Mouse (Mus musculus) layer of hippocampus, postnatal 25 days (tissue): Measurements from ENCODE around the gene Chrna10. TPM values are rescaled to one million over a fixed set of nuclear protein-coding genes. Genes with fewer than 3 reads are reported as not detected.

ENCODE experiments used
- DNase-seq, 2 experiments: peaks; one replicate each; pipeline ENCODE4 v3.0.0; 2022; ENCODE audit warnings: mixed read lengths in 2 of 2, low spot score in 1 of 2; ENCODE audit errors: extremely low spot score in 1 of 2
- total RNA-seq, 2 experiments: library from RNA; stranded (reverse); gene quantifications; 2 replicates each; pipeline ENCODE4 v1.2.3; 2021

Gene Chrna10
- under 1 TPM; 0.10 to 0.19 TPM for total RNA-seq

DNA sequence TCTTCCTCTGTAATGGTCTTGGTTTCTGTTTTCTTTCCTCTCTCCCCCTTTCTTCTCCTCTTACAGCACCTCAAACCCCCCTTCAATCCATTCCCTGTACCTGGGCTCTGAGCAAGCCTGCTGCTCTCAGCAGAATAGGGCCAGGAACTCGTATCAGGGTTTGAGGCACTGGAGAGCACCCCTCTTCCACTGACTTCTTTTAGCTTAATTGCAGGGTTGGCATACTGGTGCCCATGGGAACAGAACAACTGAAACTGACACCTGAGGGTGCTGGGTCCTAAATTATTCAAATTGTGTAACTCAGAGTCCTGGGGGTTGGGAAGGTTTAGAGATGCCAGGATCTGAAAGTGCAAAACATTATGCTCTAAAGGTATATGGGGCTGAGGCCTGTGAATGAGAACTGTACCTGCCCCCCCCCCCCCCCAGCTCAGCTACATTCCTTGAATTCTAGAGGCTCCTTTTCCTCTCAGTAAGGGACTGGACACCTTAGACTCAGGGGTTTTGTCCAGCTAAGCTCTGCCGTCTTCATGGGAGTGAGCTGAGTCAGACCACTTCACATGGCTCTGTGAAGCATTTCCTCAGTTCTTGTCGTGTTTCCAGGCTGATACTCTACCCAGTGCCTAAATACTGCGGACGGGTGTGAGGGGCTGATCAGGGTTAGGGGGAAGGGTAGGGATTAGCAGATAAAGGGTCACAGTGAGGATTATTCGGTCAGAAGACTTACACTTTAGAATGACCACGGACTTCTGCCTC lies at the start of gene Chrna10:
Gene Chrna10, minus strand, starts transcription at position 250 of the 753 bp plus-strand sequence.
- DNase-seq = no peak

DNA sequence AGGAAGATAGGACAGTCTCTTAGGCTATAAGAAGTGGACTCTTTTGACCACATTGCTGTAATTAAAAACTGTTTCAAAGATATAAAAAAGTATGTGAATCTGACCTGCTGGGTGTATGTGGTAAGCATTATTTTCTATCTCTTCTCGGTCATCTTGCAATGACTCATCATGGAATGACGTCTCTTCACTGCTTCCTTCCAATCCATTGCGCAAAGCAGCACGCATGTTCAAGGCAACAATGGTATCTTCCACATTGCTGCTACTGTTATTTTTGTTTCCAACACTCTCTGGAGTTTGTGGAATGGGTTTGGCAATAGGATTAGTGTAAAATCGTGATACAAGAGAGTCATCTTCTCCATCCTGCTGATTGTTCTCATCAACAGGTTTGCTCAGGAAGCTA lies 37.1 kb upstream of the Chrna10 start:
- DNase-seq = no peak

DNA sequence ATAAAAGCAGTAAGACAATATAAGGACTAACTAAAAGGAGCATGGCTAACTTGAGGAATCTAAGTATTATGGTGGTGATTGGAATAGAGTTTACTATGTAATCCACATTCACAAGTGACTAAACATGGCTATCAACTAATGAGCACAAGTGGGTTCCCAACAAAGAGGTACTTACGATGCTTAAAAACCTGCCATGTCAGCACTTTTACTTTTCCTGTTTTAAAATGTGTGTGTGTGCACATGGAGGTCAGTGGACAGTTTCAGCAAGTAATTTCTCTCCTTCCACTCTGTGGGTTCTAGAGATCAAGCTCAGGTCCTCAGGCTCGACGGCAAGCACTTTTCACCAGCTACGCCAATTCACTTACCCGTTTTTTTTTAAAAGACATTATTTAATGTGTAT lies 21.3 kb upstream of the Chrna10 start:
- no peak for DNase-seq

DNA sequence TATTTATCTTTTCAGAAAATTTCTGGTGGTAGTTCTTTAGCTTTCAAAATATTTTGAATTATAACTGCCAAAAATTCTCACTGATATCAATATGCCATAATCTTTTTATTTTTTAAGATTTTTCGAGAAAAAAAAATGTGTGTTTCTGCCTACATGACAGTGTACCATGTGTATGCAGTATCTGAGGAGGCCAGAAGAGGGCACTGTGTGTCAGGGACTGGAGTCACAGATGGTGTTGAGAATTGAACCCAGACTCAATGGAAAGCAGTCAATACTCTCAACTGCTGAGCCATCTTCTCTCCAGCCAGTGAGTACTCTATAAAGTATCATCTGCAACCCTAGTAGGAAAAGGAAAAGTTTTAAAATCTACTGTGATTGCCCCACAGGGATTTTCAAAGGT lies 20.8 kb upstream of the Chrna10 start:
- DNase-seq = peak in 1 of 2 experiments; percentile 33

DNA sequence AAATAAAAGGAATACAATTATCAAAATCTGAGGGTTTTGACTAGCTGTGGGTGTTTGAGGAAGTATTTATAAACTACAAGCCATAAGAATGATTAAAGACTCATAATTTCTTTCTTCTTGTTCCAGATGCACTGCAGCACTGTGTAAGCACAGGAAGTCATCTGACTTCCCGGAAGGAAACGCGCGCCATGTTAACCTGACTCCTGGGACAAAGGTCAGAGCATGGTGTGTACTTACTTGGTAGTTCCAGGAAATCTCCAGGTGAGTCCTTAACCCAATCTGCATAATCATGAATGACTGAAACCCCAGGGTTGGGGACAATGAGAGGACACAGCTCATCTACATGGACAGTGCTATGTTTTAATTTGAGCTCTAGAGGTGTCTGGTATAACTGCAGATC lies 15.8 kb upstream of the Chrna10 start:
- DNase-seq = no peak

DNA sequence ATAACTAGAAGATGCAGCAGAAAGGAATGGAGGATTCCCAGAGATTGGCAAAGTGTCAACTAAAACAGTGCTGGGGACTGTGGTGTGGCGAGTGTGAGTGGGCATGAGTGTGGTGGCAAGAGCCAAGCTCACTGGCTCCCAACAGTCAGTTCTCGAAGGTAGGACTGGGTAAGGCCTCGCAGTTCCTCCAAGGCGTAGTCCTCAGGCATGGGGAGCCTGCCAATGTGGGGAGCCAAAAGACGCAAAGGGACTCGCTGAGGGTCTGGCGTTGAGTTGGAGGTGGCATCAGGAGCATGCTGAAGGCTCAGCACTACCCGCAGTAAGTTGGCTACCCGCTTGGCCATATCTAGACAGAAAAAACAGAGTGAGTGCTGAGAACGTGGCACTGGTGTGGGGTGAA lies 3.7 kb upstream of the Chrna10 start:
- DNase-seq = no peak

DNA sequence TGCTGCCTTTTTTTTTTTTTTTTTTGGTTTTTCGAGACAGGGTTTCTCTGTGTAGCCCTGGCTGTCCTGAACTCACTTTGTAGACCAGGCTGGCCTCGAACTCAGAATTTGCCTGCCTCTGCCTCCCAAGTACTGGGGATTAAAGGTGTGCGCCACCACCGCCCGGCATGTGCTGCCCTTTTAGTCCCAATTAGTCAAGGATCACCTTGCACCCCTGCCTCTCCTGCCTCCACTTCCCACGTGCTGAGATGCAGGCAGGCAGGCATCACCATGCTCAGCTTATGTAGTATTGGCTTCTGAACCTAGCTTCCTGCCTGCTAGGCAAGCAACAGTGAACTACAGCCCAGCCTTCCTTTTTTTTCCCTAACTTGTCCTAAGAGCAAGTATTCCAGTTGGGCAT lies 754 bp upstream of the Chrna10 start:
- DNase-seq = no peak

DNA sequence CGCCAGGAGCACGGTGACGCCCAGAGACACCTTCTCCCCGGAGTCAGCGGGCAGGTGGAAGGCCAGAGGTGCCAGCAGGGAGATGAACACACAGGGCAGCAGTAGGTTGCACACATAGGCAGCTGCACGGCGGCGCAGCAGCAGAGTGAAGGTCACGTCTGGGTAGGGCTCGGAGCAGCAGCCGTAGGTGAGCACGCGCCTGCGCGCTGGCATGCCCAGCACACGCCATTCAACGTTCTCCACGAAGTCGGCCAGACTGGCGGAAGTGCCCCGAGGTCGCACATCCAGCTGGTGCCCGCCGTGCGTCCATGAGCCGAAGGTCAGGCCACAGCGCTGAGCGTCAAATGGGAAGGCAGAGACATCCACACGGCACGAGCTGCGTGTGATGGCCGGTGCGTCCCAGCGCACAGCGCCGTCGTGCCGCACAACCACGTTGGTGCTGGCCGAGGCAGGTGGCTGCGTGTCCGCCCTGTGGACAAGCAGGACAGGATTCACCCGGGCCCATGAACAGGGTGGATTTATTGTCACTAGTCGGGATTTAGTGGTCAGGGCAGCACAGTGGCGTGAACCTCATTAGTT lies 3.4 kb downstream of the Chrna10 start:
- DNase-seq = no peak

DNA sequence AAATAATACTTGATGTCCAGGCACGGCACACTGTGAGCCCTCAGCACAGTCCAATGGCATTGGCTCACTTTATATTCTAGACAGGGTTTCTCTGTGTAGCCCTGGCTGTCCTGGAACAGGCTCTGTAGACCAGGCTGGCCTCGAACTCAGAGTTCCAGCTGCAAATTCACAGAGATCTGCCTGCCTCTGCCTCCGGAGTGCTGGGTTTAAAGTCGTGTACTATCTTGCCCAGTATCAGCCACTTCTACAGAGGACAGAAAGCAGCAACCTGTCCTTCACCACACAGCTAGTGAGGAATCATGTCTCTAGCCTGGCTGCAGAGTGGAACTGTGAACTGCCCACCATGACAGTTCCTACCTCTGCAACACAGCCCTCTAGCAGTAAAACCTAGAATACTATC lies 6.9 kb downstream of the Chrna10 start:
- no peak for DNase-seq

DNA sequence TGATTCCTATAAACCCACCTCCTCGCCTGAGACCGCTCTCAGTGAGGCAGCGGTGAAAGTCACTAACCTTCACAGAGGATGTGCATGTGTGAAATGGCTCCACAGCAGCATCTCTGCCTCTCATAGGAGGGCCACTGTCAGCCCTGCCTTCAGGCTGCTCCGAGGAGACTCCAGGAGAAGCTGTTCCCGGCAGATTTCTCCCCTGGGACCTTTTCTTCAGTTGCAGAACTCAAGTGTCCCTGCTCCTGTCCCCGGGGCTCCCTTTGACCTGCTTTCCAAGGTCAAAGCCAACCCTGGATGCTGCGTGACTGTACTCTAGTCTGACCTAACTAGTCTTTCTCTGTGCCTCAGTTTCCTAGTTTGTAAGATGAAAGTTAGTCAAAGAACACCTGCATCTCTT lies 7.5 kb downstream of the Chrna10 start, which contains the start of gene Art5:
Gene Art5, minus strand, starts transcription at position 319 of the 400 bp plus-strand sequence.
- no peak for DNase-seq

DNA sequence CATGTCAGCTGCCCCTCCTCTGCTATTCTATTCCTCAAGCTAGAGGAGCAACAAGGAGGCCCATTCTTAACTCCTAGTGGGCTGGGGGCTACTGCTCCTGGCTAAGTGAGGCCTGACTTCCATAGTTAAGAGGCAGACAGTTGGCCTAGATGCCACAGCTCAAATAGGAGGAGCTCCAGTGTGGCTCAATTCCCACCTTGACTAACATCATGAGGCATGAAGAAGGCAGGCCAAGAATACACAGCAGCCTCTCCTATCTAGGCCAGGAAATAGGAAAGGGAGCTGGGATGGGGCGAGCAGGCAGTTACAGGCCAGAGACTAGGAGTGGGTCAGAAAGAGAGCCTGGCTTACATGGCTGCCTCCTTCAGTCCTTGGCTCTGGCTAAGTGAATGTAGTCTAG lies 8.4 kb downstream of the Chrna10 start:
- DNase-seq = no peak

DNA sequence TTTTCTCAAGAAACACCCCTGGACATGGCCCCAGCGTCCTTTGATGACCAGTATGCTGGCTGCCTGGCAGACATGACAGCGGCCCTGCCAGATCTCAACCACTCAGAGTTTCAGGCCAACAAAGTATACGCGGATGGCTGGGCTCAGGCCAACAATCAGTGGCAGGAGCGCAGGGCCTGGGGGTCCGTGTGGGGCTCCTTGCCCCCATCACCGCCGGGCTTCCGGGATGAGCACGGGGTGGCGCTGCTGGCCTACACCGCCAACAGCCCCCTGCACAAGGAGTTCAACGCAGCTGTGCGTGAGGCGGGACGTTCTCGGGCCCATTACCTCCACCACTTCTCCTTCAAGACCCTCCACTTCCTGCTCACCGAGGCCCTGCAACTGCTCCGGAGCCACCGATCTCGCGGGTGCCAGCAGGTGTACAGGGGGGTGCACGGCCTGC lies 9.9 kb downstream of the Chrna10 start:
- DNase-seq = no peak

DNA sequence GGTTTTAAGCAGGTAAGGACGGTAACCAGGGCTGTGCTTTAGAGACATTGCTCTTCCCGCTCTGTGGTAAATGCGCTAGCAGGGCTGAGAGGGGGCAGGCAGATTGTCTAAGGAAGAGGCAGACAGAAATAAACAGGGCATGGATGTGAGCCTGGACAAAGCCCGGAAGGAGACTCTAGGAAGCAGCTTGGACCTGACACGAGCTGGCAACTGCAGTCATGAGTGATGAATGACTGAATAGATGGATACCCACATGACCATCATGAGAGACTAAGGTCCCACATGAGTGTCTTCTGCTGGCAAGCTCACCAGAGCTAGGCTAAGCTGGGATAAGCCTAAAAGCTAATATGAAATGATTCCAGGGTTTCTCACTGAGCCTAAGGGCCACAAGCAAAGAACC lies 12.5 kb downstream of the Chrna10 start:
- no peak for DNase-seq

DNA sequence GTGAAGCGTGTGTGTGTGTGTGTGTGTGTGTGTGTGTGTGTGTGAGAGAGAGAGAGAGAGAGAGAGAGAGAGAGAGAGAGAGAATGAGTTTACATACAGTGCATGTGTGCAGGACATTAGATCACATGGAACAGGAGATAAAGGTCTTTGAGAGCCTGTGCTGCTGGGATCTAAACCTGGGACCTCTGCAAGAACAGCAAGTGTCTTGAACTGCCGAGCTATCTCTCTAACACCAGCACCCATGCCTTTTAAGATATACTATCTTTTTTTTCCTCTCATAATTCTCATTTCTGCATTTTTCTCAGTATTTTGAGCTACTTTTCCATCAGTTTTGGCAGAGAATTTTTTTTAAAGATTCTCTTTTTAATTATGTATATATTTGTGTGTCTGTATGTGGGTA lies 13.1 kb downstream of the Chrna10 start:
- DNase-seq = no peak

DNA sequence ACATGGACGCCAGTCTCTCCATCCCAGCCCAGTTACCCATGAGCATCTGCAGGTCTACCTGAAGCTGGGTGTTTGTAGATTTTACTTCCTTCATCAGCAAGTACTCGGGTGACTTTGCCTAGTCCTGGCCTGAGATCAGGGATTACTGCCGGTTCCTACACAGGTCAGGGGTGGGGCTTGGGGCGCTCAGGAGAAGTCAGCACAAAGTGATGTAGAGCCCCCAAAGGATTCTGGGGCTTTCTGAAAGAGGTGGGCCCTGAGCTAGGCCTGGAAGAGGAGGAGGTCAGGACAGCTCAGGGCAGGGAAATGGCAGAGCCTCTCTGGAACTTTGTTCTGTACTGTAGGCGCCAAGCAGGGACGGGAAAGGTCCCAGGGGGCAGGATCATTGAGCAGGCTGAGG lies 13.9 kb downstream of the Chrna10 start:
- no peak for DNase-seq

DNA sequence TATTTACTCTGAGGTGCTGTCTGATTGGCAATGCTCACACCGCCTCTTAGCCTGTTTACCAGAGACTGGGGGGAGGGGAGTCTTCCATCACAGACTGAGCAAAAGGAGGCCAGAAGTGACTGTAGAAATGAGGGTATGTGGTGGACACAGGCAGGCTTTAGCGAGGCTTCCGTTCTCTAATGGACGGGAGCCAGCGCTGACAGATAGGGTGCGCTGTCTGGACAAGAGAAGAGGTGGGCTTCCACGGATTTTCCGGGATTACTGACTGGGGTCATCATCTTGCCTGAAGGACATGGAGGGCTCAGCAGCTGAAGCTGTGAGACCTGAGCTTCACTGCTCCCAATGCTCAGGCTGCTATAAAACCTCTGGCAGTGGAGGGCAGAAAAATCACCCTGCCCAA lies 14.4 kb downstream of the Chrna10 start:
- DNase-seq = no peak

DNA sequence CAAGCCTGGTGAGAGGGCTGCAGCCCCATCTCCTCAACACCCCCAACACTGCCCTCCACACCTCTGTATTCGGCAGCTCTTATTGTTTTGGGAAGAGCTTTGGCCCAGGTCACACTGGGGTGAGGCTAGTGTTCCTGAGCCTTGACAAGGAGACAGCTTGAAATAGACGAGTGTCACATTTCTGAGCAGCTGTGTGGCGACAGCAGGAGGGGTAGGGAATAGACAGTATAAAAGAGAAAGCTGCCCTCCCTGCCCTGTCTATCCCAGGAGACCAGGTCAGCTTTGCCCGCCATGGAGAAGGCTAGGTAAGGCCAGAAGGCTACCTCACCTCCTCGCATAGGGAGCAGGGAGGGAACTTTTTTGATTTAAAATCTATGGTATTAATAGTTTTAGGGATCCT lies 15.1 kb downstream of the Chrna10 start, which contains the start of gene Art1:
Gene Art1, plus strand, starts transcription at position 257 of the 400 bp plus-strand sequence.
- no peak for DNase-seq

DNA sequence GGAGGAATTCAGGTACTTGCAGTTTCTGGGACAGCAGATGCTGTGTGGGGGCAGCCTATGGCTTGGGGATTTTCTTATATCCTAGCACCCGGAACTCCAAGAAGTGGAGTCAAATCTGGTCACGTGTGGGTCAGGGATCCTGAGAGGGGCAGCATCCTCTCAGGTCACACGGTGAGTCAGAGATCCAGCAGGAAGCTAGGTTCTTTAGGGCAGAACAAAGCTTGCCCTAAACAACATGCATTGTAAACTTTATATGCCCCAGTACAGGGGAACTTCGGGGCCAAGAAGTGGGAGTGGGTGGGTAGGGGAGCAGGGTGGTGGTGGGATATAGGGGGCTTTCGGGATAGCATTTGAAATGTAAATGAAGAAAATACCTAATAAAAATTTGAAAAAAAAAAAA lies 15.8 kb downstream of the Chrna10 start:
- DNase-seq = no peak

DNA sequence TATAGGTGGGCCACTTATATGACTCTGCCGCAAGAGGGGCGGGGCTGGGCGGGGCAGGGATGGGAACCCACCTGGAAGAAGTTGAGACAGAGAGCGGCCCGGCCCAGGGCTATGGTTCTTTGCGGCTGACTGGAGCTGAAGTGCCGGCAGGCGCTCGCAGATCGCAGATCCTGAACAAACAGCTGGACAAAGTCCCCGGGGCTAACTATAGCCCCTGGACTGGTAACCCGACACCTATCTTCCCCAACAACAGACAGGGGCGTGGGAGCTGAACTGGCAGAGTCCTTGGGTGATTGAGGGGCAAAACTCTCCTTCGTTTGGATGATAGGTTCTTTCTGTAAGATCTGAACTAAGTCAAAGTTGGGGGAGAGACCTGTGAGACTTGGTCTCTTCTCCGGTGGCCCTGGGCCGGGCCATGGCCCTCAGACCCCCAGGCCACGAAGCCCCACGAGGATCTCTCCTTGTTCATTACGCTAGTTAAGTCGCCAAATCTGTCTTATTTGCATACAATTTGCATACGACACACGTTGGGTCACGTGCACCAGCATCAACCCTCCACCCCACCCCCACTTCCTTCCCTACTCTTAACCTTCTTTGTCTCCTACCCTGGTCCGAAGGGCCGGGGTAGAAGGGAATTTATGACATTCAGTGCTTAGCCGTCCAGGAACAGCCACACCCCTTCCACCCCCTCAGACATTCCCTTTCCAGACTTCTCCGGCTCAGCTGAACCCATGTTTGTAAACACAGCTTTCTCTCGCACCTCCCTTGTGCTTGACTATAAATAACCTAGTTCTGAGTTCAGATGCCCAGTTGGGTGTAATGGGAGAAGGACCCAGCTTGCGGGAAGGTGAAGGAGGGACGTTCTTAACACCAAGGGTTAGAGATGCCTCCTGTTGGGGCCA lies 16.6 kb downstream of the Chrna10 start:
- DNase-seq = no peak

DNA sequence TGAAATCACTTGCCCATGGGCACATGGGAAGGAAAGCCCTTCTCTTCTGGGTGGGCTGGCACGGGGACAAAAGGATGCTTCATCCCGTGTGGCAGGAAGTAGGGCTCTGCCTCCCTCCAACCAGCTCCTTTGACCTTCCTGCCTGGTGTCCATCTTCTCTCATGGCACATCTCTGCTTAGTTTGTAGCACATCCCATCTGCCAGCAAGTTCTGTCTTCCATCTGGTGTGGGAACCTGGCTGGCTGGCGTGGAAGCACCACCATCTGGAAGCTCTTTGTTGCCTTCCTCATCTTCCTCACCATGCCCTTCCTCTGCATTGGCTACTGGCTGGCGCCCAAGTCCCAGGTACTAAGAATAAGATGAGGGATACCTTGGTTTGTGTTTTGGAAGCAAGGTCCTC lies 29.3 kb downstream of the Chrna10 start:
- no peak for DNase-seq

DNA sequence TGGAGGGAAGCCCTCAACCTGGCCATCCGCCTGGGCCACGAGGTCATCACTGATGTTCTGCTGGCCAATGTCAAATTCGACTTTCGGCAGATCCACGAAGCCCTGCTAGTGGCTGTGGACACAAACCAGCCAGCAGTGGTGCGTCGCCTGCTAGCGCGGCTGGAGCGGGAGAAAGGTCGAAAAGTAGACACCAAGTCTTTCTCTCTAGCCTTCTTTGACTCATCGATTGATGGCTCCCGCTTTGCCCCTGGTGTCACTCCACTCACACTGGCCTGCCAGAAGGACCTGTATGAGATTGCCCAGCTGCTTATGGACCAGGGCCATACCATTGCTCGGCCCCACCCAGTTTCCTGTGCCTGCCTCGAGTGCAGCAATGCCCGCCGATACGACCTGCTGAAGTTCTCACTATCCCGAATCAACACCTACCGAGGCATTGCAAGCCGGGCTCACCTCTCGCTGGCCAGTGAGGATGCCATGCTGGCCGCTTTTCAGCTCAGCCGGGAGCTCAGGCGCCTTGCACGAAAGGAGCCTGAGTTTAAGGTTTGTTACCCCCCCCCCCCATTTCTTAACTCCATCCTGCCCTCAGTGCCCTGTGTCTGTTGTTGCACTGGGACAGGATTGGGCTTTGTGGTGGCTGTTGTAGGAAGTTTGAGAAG lies 32.5 kb downstream of the Chrna10 start:
- DNase-seq = no peak
